Mouse (Mus musculus) lung, embryonic 15.5 days (tissue): ENCODE measurements around the gene Zfp810. TPM values are rescaled to one million over a fixed set of nuclear protein-coding genes. Genes with fewer than 3 reads are reported as not detected.

Experiments used
- ATAC-seq: fragments of 200-750 bp; cut with Nextera tagmentation; 2 replicates; pipeline ENCODE4 v1.8.0; 2017; ENCODE audit warnings: moderate number of reproducible peaks, borderline replicate concordance; ENCODE audit not compliant: low FRiP score, low TSS enrichment; ENCODE audit errors: extremely low read depth
- H3K27ac ChIP-seq: fragments of 300-500 bp; sonication (generic); 2 replicates; pipeline ENCODE4 v1.5.1; 2015; ENCODE audit warnings: moderate library complexity, mild to moderate bottlenecking, inconsistent platforms
- H3K27me3 ChIP-seq: fragments of 300-500 bp; sonication (generic); 2 replicates; pipeline ENCODE4 v1.6.1; 2015; ENCODE audit warnings: inconsistent platforms
- H3K36me3 ChIP-seq: fragments of 300-500 bp; sonication (generic); 2 replicates; pipeline ENCODE4 v1.6.1; 2015; ENCODE audit warnings: inconsistent platforms
- H3K4me1 ChIP-seq: fragments of 300-500 bp; sonication (generic); 2 replicates; pipeline ENCODE4 v1.6.1; 2015; ENCODE audit warnings: inconsistent platforms
- H3K4me2 ChIP-seq: fragments of 300-500 bp; sonication (generic); 2 replicates; pipeline ENCODE4 v1.6.1; 2015; ENCODE audit warnings: inconsistent platforms, mild to moderate bottlenecking, moderate library complexity
- H3K4me3 ChIP-seq: fragments of 300-500 bp; sonication (generic); 2 replicates; pipeline ENCODE4 v1.5.1; 2015; ENCODE audit warnings: mild to moderate bottlenecking, inconsistent platforms
- H3K9ac ChIP-seq: fragments of 300-500 bp; sonication (generic); 2 replicates; pipeline ENCODE4 v1.6.1; 2015; ENCODE audit warnings: inconsistent platforms
- H3K9me3 ChIP-seq: fragments of 300-500 bp; sonication (generic); 2 replicates; pipeline ENCODE4 v1.6.1; 2016; ENCODE audit warnings: inconsistent platforms
- WGBS: fragments of 180-500 bp; shearing (Covaris S2); methylation state at CpG from one replicate; pipeline ENCODE4 v1.1.7; 2015; 5-methylcytosine and 5-hydroxymethylcytosine counted together
- polyA plus RNA-seq: library from polyadenylated mRNA; unstranded; fragments of >200 nt; fragmentation: Nextera tagmentation; extraction: Ambion mirVana; gene quantifications from 2 replicates; pipeline ENCODE4 v1.2.1, GENCODE M21; 2015

The Zfp810 gene
- polyA plus RNA-seq, 1 experiment from 2014 or later, result 22.0 TPM

GRCm38 (mm10) chr9:22259184-22260091 is 48.0 kb downstream of the Zfp810 start, which contains the start of gene Zfp599:
TSS of gene Zfp599 (minus strand) at chr9:22259895.
- Histone ChIP-seq H3K4me3 (peak within 1 kb of the TSS; percentile 77), H3K27ac (peak within 1 kb of the TSS; percentile 63), H3K9ac (peak within 1 kb of the TSS; percentile 78), H3K4me1 (no peaks in the 10 kb centered on the region), H3K36me3 (peaks cover 17% of the 10 kb centered on the region; the same call in 1 of the 2 replicates), H3K4me2 (peak within 1 kb of the TSS; percentile 83), H3K9me3 (0 out of 2 replicates have a peak, but pooled peaks cover 2% of the 10 kb centered on the region), H3K27me3 (no peaks in the 10 kb centered on the region)
- ATAC-seq, result peak; percentile 84
- WGBS, result 1% methylated on average over 35 of the region's 35 CpGs

DNA sequence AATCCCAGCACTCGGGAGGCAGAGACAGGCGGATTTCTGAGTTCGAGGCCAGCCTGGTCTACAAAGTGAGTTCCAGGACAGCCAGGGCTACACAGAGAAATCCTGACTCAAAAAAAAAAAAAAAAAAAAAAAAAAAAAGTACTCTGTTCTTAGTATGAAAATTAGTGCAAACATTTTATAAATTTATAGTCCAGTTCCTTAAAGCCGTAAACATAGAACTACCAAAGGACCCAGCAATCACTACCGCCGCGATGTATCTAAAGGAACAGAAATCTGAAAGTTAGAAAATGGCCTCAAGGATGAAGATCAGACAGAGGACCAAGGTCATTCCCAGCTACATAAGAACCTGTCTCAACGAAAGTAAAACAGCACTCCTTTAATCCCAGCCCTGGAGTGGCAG is 48.7 kb downstream of the Zfp810 start:
- Histone ChIP-seq H3K9ac (peak overlapping the region; percentile 78), H3K27ac (no peak overlapping the region), H3K27me3 (no peaks in the 10 kb centered on the region), H3K4me2 (peak overlapping the region; percentile 83), H3K4me1 (no peaks in the 10 kb centered on the region), H3K4me3 (peak overlapping the region; percentile 77), H3K36me3 (peaks cover 22% of the 10 kb centered on the region), H3K9me3 (0 out of 2 replicates have a peak, but pooled peaks cover 2% of the 10 kb centered on the region)
- WGBS, result 80% methylated on average over 8 of the region's 8 CpGs
- no peak for ATAC-seq

DNA sequence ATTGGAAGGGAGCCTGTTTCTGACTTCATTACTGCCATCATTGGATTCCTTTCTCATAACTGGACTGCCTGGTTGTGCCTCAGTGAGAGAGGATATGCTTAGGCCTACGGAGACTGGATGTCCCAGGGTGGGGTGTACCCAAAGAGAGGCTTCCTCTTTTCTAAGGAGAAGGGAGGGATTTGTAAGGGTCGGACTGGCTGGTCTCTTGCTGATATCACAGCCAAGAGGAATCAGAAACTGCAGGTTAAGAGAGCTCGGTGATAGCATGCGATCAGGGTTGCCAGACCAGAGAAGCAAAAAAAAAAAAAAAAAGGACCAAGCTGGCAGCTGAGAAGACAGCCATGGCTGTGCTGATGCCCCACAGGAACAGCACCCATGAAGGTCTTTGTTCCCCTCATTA is 50.9 kb downstream of the Zfp810 start:
- Histone ChIP-seq H3K9me3 (0 out of 2 replicates have a peak, but pooled peaks cover 2% of the 10 kb centered on the region), H3K4me3 (no peak overlapping the region), H3K36me3 (peaks cover 40% of the 10 kb centered on the region), H3K27me3 (no peaks in the 10 kb centered on the region), H3K4me2 (no peak overlapping the region), H3K27ac (no peak overlapping the region), H3K9ac (no peak overlapping the region), H3K4me1 (no peaks in the 10 kb centered on the region)
- 93% methylated on average over 4 of the region's 4 CpGs for WGBS
- ATAC-seq, result no peak

DNA sequence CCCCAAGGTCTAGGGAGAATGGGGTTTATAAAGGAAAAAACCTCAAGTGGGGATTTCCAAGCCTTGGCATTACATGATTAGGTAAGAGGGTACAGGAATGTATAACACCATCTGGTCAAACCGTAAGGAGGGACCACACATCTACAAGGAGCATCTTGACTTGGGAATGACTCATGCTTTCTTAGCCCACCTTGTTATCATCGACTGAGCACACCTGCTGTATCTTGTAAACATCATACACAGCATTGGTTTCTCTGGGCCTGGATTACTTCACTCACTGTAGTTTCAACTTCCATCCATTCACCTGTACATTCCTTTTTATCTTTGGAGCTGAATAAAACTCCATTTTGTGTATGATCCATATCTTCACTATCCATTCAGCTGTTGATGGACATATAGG is 63.2 kb downstream of the Zfp810 start:
- Histone ChIP-seq H3K4me1 (no peaks in the 10 kb centered on the region), H3K9me3 (peaks cover 16% of the 10 kb centered on the region), H3K27ac (no peak overlapping the region), H3K36me3 (peaks cover 82% of the 10 kb centered on the region), H3K4me2 (no peak overlapping the region), H3K4me3 (no peak overlapping the region), H3K9ac (no peak overlapping the region), H3K27me3 (no peaks in the 10 kb centered on the region)
- 80% methylated on average over 2 of the region's 2 CpGs for WGBS
- no peak for ATAC-seq

GRCm38 (mm10) chr9:22240001-22240400 is 67.4 kb downstream of the Zfp810 start:
- H3K36me3 ChIP-seq, result peaks cover 91% of the 10 kb centered on the region
- H3K27me3 ChIP-seq, result no peaks in the 10 kb centered on the region
- H3K4me1 ChIP-seq, result no peaks in the 10 kb centered on the region
- H3K4me2 ChIP-seq, result no peak overlapping the region
- no peak overlapping the region for H3K27ac ChIP-seq
- WGBS, result 91% methylated on average over 4 of the region's 4 CpGs
- H3K4me3 ChIP-seq, result no peak overlapping the region
- ATAC-seq, result no peak
- no peak overlapping the region for H3K9ac ChIP-seq
- H3K9me3 ChIP-seq, result peaks cover 4% of the 10 kb centered on the region; the same call in 1 of the 2 replicates

DNA sequence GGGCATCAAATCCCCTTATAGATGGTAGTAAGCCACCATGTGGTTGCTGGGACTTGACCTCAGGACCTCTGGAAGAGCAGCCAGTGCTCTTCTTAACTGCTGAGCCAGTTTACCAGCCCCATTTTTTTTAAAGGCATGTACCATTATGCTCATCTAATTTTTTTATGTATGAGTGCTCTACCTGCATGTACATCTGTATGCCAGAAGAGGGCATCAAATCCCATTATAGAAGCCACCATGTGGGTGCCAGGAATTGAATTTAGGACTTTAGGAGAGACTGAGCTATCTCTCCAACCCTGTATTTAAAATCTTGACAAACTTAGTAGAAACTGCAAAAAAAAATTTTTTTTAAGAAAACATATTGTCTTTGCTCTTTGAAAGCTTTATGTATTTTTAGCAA is 76.9 kb downstream of the Zfp810 start:
- H3K27me3 ChIP-seq, result no peaks in the 10 kb centered on the region
- no peak for ATAC-seq
- no peak overlapping the region for H3K4me2 ChIP-seq
- peaks cover 10% of the 10 kb centered on the region; the same call in 1 of the 2 replicates for H3K4me1 ChIP-seq
- H3K9me3 ChIP-seq, result no peaks in the 10 kb centered on the region
- no peak overlapping the region for H3K4me3 ChIP-seq
- peaks cover 9% of the 10 kb centered on the region for H3K36me3 ChIP-seq
- H3K9ac ChIP-seq, result no peak overlapping the region
- H3K27ac ChIP-seq, result no peak overlapping the region

GRCm38 (mm10) chr9:22230061-22230460 is 77.4 kb downstream of the Zfp810 start:
- Histone ChIP-seq H3K27ac (no peak overlapping the region), H3K36me3 (peaks cover 5% of the 10 kb centered on the region), H3K4me3 (no peak overlapping the region), H3K9me3 (no peaks in the 10 kb centered on the region), H3K4me2 (no peak overlapping the region), H3K4me1 (peaks cover 10% of the 10 kb centered on the region; the same call in 1 of the 2 replicates), H3K9ac (no peak overlapping the region), H3K27me3 (no peaks in the 10 kb centered on the region)
- WGBS, result 63% methylated on average over 3 of the region's 3 CpGs
- no peak for ATAC-seq

DNA sequence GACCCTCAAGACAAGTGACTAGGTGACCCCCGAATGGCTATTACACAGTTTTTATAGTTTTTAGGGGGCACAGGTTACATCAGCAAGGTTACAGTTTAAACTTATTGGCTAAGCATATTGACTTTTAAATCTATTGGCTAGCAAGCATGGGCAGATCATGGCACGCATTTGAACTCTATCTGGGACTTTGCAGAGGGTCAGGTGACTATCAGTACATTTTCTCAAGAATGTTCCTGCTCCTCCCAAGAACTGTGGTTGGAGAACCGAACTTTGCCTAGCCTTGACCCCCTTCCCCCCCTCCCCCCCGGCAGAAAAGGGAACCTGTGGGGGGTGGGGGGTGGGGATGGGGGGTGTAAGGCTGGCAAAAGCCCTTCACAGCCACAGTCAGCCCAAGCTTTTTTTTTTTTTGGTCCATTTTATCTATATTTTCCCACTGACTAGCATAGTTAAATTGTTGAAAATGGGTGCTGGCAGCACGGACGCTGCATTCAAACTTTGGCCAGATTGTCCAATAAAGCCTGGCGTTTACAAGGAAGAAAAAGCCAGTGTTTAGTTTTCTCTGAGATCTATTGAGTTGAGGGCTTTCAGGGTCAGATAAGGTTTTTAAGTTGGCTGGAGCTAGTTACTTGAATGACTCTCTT is 77.9 kb downstream of the Zfp810 start:
- ATAC-seq, result no peak
- H3K4me2 ChIP-seq, result no peak overlapping the region
- H3K36me3 ChIP-seq, result peaks cover 3% of the 10 kb centered on the region; the same call in 1 of the 2 replicates
- no peak overlapping the region for H3K9ac ChIP-seq
- H3K4me1 ChIP-seq, result peaks cover 10% of the 10 kb centered on the region; the same call in 1 of the 2 replicates
- H3K27ac ChIP-seq, result peak overlapping the region; percentile 36; the same call in 1 of the 2 replicates
- no peak overlapping the region for H3K4me3 ChIP-seq
- H3K27me3 ChIP-seq, result no peaks in the 10 kb centered on the region
- 65% methylated on average over 7 of the region's 7 CpGs for WGBS
- no peaks in the 10 kb centered on the region for H3K9me3 ChIP-seq

DNA sequence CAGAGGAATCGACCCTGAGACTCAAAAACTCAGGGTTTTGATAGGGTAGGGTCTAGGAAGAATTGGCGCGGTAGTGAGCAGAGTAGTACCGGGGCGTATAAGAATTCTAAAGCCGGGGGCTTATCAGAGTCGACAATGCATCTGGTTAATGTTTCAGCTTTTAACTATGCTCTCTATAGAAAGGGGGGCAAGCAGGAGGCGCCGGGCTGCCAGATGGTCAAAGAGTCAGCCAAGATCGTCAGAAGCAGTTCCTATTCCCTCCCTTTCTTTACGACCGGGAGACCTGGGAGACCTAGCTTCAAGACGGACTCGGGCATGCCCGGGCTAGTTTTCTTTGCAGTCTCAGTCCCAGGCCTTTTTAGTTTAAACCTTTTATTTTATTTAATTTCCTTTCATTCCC is 80.6 kb downstream of the Zfp810 start:
- Histone ChIP-seq H3K4me3 (peak overlapping the region; percentile 93), H3K9ac (no peak overlapping the region), H3K36me3 (peaks cover 3% of the 10 kb centered on the region; the same call in 1 of the 2 replicates), H3K27ac (peak overlapping the region; percentile 50; the same call in 1 of the 2 replicates), H3K4me1 (peaks cover 10% of the 10 kb centered on the region; the same call in 1 of the 2 replicates), H3K27me3 (no peaks in the 10 kb centered on the region), H3K4me2 (peak overlapping the region; percentile 67; the same call in 1 of the 2 replicates), H3K9me3 (no peaks in the 10 kb centered on the region)
- 73% methylated on average over 15 of the region's 15 CpGs for whole genome bisulfite sequencing
- no peak for ATAC-seq
